9 mouse cellular contexts compared by ENCODE assay signal in the genomic region with DNA sequence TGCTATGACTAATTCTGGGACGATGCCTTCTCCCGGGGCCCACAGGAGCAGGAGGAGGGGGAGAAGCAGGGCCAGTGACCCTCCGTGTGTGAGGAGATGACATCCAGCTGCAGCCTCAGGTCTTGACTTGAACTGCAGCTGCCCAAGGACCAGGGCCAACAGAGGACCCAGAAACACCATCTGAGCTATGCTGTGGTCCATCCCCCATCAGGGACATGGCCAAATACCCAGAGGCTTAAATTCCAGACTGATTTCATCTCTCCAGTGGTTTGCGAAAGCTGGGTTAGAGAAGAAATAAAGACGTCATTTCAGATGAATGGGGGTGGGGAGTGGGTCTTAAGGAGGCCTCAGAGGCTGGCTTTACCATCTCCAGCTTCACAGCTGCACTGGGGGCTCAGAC. TPM values are rescaled to one million over a fixed set of nuclear protein-coding genes. Genes with fewer than 3 reads are reported as not detected.
A peak's percentile ranks its signal among the peaks of the same experiment; 100 is the strongest.
DNase-seq lines count a peak whose midpoint lies in the region; ATAC-seq and TF ChIP-seq lines count a peak whose summit lies in the region.
"Had no signal": no experiment of that assay in that cellular context is flagged by ENCODE, and none has a peak within 500 bp of the region (broad histone marks: within the 10 kb centered on the region; RNA-seq: fewer than 3 reads in every experiment).

No protein-coding gene starts in this region.

- ATAC-seq in heart, postnatal 0 days (ENCODE audit: insufficient read depth, low read depth), result peak; percentile 29
- ATAC-seq in limb, embryonic 15.5 days (ENCODE audit: insufficient number of reproducible peaks, low FRiP score, low TSS enrichment, low read depth), result 0 out of 2 replicates have a peak, but pooled peaks have one; percentile 44
- no peak for ATAC-seq in hindbrain, embryonic 12.5 days (ENCODE audit: low FRiP score)

- H3K4me1 ChIP-seq in heart, postnatal 0 days (ENCODE audit: control insufficient read depth, insufficient read depth), result no peaks in the 10 kb centered on the region
- H3K4me1 ChIP-seq in limb, embryonic 15.5 days, result peaks cover 24% of the 10 kb centered on the region
- H3K4me1 ChIP-seq in hindbrain, embryonic 12.5 days, result 0 out of 2 replicates have a peak, but pooled peaks cover 4% of the 10 kb centered on the region

- H3K9me3 ChIP-seq in heart, postnatal 0 days (replicated peaks; ENCODE audit: control insufficient read depth, low read length), result no peaks in the 10 kb centered on the region
- no peaks in the 10 kb centered on the region for H3K9me3 ChIP-seq in limb, embryonic 15.5 days
- no peaks in the 10 kb centered on the region for H3K9me3 ChIP-seq in hindbrain, embryonic 12.5 days (replicated peaks)

- DNase-seq in urinary bladder, postnatal 14 days (ENCODE audit: low spot score), result peak; percentile 40
- no peak for DNase-seq in urinary bladder, postnatal 25 days (ENCODE audit: low spot score)
- DNase-seq in heart, postnatal 0 days (ENCODE audit: low spot score), result no peak
- DNase-seq in layer of hippocampus, adult 8-10 months (ENCODE audit: low spot score in 2 of 2), result no peak
- DNase-seq in liver, result no peak
- DNase-seq in spleen, adult 18-20 months, result no peak

- no peak overlapping the region for H3K9ac ChIP-seq in heart, postnatal 0 days (replicated peaks; ENCODE audit: low read depth, low read length)
- H3K9ac ChIP-seq in limb, embryonic 15.5 days, result no peak overlapping the region
- no peak overlapping the region for H3K9ac ChIP-seq in hindbrain, embryonic 12.5 days

- peaks cover 5% of the 10 kb centered on the region; the same call in 1 of the 2 replicates for H3K27me3 ChIP-seq in heart, postnatal 0 days (ENCODE audit: control insufficient read depth, insufficient read depth, low read length)
- 0 out of 2 replicates have a peak, but pooled peaks cover 3% of the 10 kb centered on the region for H3K27me3 ChIP-seq in limb, embryonic 15.5 days
- no peaks in the 10 kb centered on the region for H3K27me3 ChIP-seq in hindbrain, embryonic 12.5 days

- no peak for TF ChIP-seq EP300 in heart, postnatal 0 days (IDR thresholded peaks at IDR 0.05; ENCODE audit: low read depth)

- H3K36me3 ChIP-seq in heart, postnatal 0 days (replicated peaks; ENCODE audit: control insufficient read depth, insufficient read depth, low read length), result no peaks in the 10 kb centered on the region
- no peaks in the 10 kb centered on the region for H3K36me3 ChIP-seq in limb, embryonic 15.5 days
- H3K36me3 ChIP-seq in hindbrain, embryonic 12.5 days, result no peaks in the 10 kb centered on the region

- 52% methylated on average over 5 of the region's 5 CpGs for WGBS in heart, postnatal 0 days
- 16% methylated on average over 5 of the region's 5 CpGs for WGBS in limb, embryonic 15.5 days
- whole genome bisulfite sequencing in hindbrain, embryonic 12.5 days, result 55% methylated on average over 5 of the region's 5 CpGs

- no peak overlapping the region for H3K4me3 ChIP-seq in heart, postnatal 0 days (ENCODE audit: low read depth, low read length)
- H3K4me3 ChIP-seq in limb, embryonic 15.5 days, result no peak overlapping the region
- H3K4me3 ChIP-seq in hindbrain, embryonic 12.5 days, result no peak overlapping the region

- no peak overlapping the region for H3K4me2 ChIP-seq in heart, postnatal 0 days (ENCODE audit: low read depth, low read length)
- H3K4me2 ChIP-seq in limb, embryonic 15.5 days, result no peak overlapping the region
- no peak overlapping the region for H3K4me2 ChIP-seq in hindbrain, embryonic 12.5 days (replicated peaks)

- no peak for TF ChIP-seq CTCF in heart, postnatal 0 days (IDR thresholded peaks at IDR 0.05; ENCODE audit: low read depth)

- H3K27ac ChIP-seq in heart, postnatal 0 days (ENCODE audit: low read depth), result no peak overlapping the region
- H3K27ac ChIP-seq in limb, embryonic 15.5 days, result no peak overlapping the region
- H3K27ac ChIP-seq in hindbrain, embryonic 12.5 days, result no peak overlapping the region
- H3K27ac ChIP-seq: macrophage had no signal

RNA-seq across cellular contexts. Expression of a gene that starts 35.0 kb away (rescaled TPM):
- total RNA-seq in heart, postnatal 0 days (2014; rRNA removed; ENCODE audit: low replicate concordance), result 30.0 and 35.4 TPM in 2 replicates
- polyA plus RNA-seq in heart, postnatal 0 days (2015; fragmentation: Nextera tagmentation; extraction: Ambion mirVana), result 24.6 and 30.3 TPM in 2 replicates
- 50.2 and 53.1 TPM in 2 replicates for polyA plus RNA-seq in limb, embryonic 15.5 days (2015; fragmentation: Nextera tagmentation; extraction: Ambion mirVana)
- polyA plus RNA-seq in hindbrain, embryonic 12.5 days (2016; fragmentation: Nextera tagmentation; extraction: Ambion mirVana), result 84.8 and 86.1 TPM in 2 replicates
- total RNA-seq in layer of hippocampus, adult 8-10 months (2022), result 10 to 100 TPM; 33.7 to 48.5 (median 40.8) TPM
